Mouse (Mus musculus) gastrocnemius, postnatal 36 days (tissue): ENCODE data around the gene Lao1. TPM values are rescaled to one million over a fixed set of nuclear protein-coding genes. Genes with fewer than 3 reads are reported as not detected.
A peak's percentile ranks its signal among the peaks of the same experiment; 100 is the strongest.
"Not testable (repeated sequence)": the region's sequence is repeated elsewhere in the genome, so short reads cannot be mapped to it uniquely, and the experiment has no call there.

Experiments used
- DNase-seq, 2 experiments: peaks; one replicate each; pipeline ENCODE4 v3.0.0; 2022
- intact Hi-C: fragments of 180-260 bp; cut with DNase I; formaldehyde crosslinking; loops from one replicate; pipeline ENCODE4 v1.15.1; 2025
- long read RNA-seq, 2 experiments: library from polyadenylated mRNA; stranded (forward); transcript quantifications; one replicate each; pipeline ENCODE4 v2.0.0; 2021
- total RNA-seq, 2 experiments: library from RNA; stranded (reverse); gene quantifications; 2 replicates each; pipeline ENCODE4 v1.2.3; 2021

Lao1 gene
- under 1 TPM; 0.36 to 0.86 TPM for total RNA-seq
- long read RNA-seq, experiment 1, partial matches to known transcripts = 0 of 3 reads
- long read RNA-seq, experiment 1, other reads (novel, unspliced or antisense) = 2 of 3 reads
- long read RNA-seq, experiment 2, partial matches to known transcripts = 0 of 1 reads
- long read RNA-seq, experiment 2, other reads (novel, unspliced or antisense) = 1 of 1 reads

DNA sequence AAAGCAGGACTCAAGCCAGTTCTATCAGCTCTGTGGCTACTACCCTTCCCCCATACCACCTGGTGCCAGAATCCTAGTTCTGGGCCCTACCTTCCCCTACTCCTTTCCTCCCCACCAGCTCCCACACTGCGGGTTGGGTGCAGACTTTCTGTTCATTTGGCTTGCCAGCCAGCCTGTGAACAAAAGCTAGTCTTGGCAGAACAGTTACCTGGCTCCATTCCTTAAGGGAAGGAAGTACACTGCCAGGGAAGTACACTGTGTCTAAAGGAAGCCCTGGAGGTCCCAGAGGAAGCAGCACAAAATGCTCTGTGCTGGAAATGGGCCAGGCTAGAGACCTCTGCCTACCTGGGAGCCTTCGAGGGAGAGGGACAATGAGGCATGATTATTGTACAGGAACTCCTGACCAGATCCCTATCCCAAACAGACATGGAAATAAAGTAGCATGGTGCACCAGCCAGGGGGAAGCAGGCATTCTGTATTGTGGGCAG lies at the start of gene Lao1:
TSS of gene Lao1 (plus strand) at position 438 of the 488 bp plus-strand sequence.
- intact Hi-C loops = no loop called here
- DNase-seq = peak in 1 of 2 experiments; percentile 16

DNA sequence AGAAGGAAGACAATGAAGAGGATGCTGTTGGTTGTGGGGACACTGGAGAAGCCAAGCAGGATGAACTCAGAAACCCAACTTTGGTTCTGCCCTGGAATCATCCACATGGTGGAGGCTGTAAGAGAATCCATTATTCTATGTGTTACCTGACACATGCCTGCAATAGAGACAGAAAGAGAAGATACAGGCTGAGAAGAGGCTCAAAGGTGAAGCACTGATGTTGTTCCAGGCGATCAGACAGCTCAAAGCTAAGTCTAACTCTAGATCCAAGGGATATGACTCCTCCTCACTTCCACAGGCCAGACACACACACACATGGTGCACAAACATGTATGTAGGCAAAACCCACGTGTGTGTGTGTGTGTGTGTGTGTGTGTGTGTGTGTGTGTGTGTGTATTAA lies 44.0 kb upstream of the Lao1 start, which contains the start of gene Olfr1329:
TSS of gene Olfr1329 (minus strand) at position 101 of the 400 bp plus-strand sequence.
- intact Hi-C loops, DNase-seq: not testable (repeated sequence)

DNA sequence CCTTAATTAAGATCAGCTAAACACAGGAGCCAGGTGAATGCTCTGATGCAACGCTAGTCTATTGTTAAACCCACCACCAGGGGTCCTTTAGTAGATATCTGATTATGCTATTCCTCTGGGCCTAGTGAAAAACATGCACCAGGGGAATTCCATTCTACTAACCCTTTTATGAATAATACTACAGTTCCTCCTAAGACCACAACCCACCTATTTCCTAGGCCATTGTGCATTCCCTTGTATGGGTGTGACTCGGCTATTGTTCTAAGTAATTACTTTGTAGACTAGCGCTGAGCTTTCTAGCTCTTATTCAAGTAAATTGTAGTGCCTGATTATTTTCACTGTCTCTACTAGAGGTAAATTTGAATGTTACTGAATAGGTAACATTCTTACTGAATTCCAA lies 30.1 kb upstream of the Lao1 start:
- intact Hi-C loops, DNase-seq: not testable (repeated sequence)

DNA sequence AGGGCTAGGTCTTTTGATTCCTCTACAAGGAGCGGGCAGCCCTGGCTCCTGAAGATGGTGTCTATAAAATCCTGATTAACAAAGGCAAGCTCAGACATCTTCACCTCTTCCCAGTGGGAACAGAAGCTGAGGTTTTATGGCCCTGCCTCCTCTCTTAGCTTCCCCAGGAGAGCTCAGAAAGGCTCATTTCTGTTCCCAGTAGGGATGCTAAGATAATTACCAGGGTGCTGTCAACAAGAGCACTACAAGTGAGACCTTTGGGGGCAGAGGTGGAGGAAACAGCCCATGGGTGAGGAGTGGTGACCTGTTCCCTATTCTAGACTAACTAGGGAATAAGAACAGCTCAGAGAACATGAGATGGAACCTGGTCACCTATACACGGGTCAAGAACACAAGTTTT lies 22.9 kb upstream of the Lao1 start, which contains the start of gene Olfr1328:
TSS of gene Olfr1328 (minus strand) at position 101 of the 400 bp plus-strand sequence.
- intact Hi-C loops = no loop called here
- DNase-seq = no peak

GRCm38 (mm10) chr4:118958812-118959211 lies 2.6 kb upstream of the Lao1 start:
- no peak for DNase-seq
- intact Hi-C loops = no loop called here

- intact Hi-C loops = no loop called here
- no peak for DNase-seq
Observed at GRCm38 (mm10) chr4:118967711-118968110, 6.3 kb downstream of the Lao1 start.

DNA sequence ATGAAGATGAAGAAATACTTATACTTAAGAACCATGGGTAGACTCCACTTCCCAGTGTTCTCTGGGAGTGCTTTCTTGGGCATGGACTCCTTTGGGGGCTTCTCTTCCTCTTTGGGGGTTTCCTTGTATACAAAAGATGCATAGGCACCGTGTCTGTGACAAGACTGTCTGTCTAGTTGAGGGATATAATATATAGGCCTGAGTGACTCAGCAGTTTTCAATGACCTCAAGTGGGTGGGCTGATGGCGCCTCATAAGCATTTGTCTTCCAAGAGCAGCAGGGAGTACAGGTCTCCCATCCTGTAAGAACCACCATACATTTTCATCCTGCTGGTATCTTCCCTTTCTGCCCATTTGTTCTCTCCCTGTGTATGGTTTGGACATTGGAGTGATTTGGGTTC lies 11.9 kb downstream of the Lao1 start:
- no peak for DNase-seq
- intact Hi-C loops = no loop called here

GRCm38 (mm10) chr4:118985291-118985690 lies 23.9 kb downstream of the Lao1 start:
- intact Hi-C loops = loop anchor here (5.0 kb wide), 1 partner anchor 38 kb away; no protein-coding TSS in a partner anchor
- no peak for DNase-seq

- intact Hi-C loops = loop anchor here (5.0 kb wide), 1 partner anchor 41 kb away; no protein-coding TSS in a partner anchor
- no peak for DNase-seq
Observed at GRCm38 (mm10) chr4:118988535-118988934, 27.2 kb downstream of the Lao1 start.

GRCm38 (mm10) chr4:118989331-118989730 lies 28.0 kb downstream of the Lao1 start:
- intact Hi-C loops = loop anchor here (5.0 kb wide), 1 partner anchor 42 kb away; no protein-coding TSS in a partner anchor
- no peak for DNase-seq

DNA sequence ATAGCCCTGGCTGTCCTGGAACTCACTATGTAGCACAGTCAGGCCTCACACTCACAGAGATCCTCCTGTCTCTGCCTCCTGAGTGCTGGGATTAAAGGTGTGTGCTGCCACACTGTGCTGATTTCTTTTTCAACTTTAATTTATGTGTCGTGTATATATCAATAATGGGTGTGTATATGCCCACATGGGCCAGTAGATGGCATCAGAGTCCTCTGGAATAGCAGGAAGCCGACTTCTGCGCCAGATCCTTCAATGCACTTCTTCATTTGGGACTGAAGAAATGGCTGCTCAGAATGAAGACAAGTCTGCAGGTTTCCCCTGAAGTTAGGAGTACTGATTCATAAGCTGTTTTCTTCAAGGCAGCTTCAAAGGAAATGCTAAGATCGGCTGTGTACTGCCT lies 30.4 kb downstream of the Lao1 start:
- DNase-seq = no peak
- intact Hi-C loops = no loop called here

GRCm38 (mm10) chr4:118997127-118997542 lies 35.8 kb downstream of the Lao1 start:
- intact Hi-C loops = no loop called here
- no peak for DNase-seq

DNA sequence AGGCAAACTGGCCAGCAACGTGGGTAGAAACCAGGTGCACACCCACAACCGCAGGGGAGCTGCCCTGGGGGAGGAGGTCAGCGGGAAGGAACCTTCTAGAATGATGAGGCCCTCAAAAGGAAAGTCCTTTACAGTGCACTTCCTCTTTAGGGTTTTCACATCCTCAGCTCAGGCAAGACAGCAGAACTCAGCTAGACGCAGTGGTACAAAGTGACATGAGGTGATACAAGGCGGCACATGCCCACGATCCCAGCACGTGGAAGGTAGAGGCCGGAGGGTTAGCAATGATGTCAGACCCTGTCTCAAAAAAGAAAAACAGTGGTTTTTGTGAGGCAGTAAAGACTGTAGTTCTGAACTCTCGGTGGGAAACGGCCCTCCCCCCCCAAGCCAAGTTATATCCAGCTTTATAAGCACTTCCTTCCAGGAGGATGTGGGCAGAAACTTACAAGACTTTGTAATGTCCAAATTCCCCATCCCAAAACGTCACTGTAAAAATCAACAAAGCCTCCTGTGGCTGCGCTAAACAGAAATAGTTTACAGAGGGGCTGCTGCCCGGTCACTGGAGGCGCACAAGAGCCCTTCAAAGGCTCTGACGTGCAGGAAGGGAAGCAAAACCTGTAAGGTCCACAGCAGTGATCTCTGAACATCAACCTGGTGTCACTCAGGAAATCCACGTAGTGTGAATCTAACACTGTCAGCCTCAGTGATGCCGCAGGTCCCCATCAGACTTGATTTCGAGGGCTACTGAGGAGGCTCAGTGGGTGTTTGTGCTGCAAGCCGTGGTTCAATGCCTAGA lies 38.5 kb downstream of the Lao1 start:
- no peak for DNase-seq
- intact Hi-C loops = no loop called here

DNA sequence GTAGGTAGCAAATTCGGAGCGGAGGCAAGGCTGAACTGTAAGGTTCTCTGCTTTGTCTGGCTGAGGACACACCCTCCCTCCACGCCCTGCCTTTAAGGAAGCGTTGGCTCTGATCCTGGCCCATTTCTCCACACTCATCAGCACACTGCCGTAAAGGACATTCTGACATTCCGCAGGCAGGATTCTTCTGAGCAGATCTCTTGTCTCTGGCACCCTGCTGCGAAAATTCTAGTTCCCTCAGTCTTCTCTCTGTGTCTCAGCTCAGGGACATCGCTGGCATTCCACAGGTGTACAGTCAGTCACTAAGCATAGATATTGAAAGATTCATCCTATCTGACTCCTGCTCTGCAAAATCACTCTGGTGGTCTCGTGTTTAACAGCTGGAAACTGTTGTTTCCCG lies 40.3 kb downstream of the Lao1 start:
- intact Hi-C loops = no loop called here
- DNase-seq = no peak

DNA sequence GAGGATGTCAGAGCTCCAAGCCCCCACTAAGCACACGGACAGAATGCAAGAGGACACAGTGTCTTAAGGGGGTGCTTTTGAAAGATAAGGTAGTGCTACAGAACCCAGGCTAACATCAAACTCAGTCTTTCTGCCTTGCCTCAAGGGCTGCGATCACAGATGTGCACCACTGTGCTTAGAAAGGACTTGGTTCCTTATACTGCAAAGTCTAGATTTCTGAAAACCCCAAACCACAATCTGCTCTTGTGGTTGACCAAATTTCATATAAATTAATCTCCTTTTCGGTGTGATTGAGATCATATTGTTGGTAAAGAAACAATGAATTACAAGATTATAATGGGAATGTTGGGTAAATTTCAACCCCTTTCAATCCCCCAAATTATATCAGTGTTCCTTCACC lies 41.1 kb downstream of the Lao1 start:
- no peak for DNase-seq
- intact Hi-C loops = no loop called here

DNA sequence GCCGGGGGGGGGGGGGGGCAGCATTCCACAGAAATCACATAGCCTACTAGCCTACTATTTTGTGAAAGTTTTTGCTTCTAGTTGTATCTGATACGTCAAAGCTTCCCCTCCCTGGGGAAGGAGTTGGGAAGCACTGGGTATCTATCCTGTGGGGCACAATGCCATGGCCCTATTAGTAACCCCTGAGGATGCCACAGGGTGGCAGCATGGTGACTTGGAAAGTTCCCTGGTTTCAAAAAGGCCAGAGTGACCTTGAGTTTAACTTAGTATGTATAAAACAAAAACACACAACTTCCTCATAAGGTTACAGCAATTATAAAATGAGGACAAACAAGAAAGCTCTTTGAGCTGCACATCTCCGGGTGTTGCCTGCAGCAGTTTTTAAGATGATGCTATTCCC lies 42.8 kb downstream of the Lao1 start:
- no peak for DNase-seq
- intact Hi-C loops = loop anchor here (2.0 kb wide), 1 partner anchor 203 kb away; no protein-coding TSS in a partner anchor

- DNase-seq = peak; percentile 79 to 81
- intact Hi-C loops = loop anchor here (1.0 to 2.0 kb wide), 2 partner anchors 163 to 202 kb away; no protein-coding TSS in a partner anchor
Observed at GRCm38 (mm10) chr4:119004613-119005339, 43.4 kb downstream of the Lao1 start.

GRCm38 (mm10) chr4:119007602-119008001 lies 46.2 kb downstream of the Lao1 start:
- intact Hi-C loops = no loop called here
- no peak for DNase-seq

DNA sequence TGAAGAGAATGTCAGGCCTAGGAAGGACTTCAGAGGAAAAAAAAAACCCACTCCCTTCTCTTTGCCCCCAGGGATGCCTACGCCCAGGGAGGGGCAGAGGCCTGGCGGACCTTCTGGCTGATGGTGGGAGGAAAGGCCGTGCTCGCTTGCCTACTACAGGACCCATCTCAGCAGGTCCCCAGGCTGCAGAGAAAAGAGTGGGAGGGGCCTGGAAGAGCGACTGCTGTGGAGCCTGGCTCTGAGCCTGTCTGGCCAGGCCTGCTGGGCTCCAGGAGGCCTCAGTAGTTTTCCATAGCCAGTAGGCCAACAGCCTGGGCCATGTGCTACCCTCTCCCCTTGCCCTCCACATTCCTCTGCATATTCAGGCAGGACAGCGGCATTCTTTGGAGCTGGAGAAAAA lies 47.1 kb downstream of the Lao1 start:
- peak in 1 of 2 experiments; percentile 11 for DNase-seq
- intact Hi-C loops = no loop called here

DNA sequence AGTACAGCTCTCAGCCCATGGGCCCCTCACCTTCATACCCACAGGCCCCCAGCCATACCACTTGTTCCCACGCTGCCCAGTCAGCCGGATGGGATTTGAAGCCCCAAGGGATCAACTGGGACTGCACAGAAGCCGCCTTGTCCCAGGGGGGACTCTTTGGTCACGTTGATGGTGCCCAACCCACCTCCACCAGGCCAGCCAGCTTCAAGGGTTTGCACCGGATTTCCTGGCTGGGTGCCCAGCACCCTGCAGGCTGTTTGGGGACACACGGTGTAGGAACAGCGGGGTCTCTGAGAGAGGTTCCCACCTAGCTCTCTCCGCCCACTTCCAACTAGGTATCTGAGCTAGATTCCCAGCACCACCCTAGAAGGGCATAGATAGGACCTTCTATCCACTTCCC lies 48.4 kb downstream of the Lao1 start:
- no peak for DNase-seq
- intact Hi-C loops = no loop called here
